Mouse (Mus musculus): ENCODE measurements around the gene Gm5773.
"Not testable (repeated sequence)": the region's sequence is repeated elsewhere in the genome, so short reads cannot be mapped to it uniquely, and the experiment has no call there.

The Gm5773 gene

GRCm38 (mm10) chr3:93772700-93773099 is at the start of gene Gm5773:
Gene Gm5773, plus strand, starts transcription at chr3:93773000.
- not testable (repeated sequence) for DNase-seq

DNA sequence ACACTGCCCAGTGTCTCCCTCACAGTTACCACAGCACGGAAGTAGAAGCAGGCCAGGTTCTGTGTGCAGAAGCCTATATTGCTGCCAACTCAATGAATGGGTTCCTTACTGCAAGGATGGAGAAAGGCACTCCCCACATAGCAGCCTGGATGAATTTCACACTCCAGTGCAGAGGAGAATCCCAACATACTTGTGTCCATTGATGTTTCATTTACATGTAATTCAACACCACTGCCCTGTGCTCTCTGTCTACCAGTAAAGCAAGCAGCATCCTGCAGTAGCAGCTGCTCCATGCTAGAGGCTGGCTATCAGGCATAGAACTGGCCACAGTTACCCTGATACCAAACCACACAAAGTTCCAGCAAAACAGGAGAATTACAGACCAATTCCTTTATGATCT is 27.3 kb upstream of the Gm5773 start:
- not testable (repeated sequence) for DNase-seq

- DNase-seq: not testable (repeated sequence)
These were observed 18.8 kb upstream of the Gm5773 start for GRCm38 (mm10) chr3:93754022-93754421.

DNA sequence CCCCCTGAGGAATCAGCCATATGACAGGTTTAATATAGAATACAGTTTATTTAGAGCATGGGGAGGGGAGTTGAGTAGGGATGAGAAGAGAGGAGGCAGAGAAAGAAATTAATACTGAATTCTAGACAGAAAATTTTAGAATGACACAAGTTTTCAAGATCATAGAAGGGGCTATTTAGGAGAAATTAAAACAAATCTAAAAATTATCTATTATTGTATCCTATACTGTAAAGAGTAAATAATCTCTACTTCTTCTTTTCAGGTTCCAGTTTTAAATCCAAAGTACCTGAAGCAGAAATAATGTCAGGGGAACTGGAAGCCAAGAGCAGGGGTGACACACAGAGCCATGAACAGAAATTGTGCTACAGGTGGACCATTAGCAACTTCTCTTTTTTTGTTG is 23.3 kb downstream of the Gm5773 start, which contains the start of gene Tdpoz4:
Tdpoz4 (plus strand) TSS at position 301 of the 400 bp plus-strand sequence.
- not testable (repeated sequence) for DNase-seq

DNA sequence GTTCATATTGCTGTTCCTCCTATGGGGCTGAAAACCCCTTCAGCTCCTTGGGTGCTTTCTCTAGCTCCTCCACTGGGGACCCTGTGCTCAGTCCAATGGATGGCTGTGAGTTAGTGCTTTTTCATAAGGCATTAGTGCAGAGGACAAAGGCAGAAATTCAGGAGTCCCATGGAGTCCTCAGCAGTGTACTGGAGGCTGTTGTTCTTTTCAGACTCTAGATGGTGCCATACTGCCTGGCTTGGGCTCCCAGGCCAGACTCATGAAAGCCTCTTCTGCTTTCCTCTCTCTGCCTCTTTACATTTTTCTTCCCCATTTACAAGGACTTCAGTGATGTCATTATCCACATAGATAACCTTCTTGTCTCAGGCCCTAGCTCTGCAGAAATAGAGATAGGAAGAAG is 40.5 kb downstream of the Gm5773 start:
- not testable (repeated sequence) for DNase-seq
